Mouse (Mus musculus): ENCODE measurements around the gene Dync1h1. TPM values are rescaled to one million over a fixed set of nuclear protein-coding genes. Genes with fewer than 3 reads are reported as not detected.

The Dync1h1 gene
- polyA plus RNA-seq, 1 experiment: 363 TPM

DNA sequence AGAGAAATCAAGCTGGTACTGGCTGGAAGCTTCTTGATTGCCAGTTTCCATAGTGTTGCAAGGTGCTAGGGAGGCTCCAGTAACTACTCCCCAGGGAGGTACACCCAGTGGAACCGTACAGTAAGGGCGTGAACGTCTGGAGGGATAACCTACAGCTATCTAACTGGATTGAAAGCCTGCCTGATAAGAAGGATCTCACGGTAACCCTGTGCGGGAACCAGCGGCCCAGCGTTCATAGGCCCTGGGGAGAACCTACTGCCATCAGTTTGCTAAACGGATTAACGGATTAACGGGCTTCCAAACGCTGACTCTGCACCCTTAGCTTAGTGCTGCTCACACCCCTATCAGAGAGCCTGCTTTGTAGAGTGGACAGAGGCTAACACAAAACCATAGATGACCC is 37.9 kb upstream of the Dync1h1 start:
- H3K36me3 ChIP-seq (ENCODE audit: control insufficient read depth, insufficient read depth, low read length): peaks cover 58% of the 10 kb centered on the region
- no peaks in the 10 kb centered on the region for H3K27me3 ChIP-seq (ENCODE audit: control insufficient read depth, insufficient read depth, low read length)
- H3K4me3 ChIP-seq (ENCODE audit: low read depth, low read length): no peak overlapping the region
- TF ChIP-seq POLR2A (IDR thresholded peaks at IDR 0.05; ENCODE audit: low read depth, low read length): no peak
- no peak overlapping the region for H3K27ac ChIP-seq (ENCODE audit: insufficient read depth, low read depth, low read length)
- H3K4me1 ChIP-seq (ENCODE audit: control insufficient read depth, insufficient read depth, insufficient read length, low read length): no peaks in the 10 kb centered on the region
- WGBS: 81% methylated on average over 11 of the region's 11 CpGs

GRCm38 (mm10) chr12:110564848-110565247 is 36.4 kb upstream of the Dync1h1 start:
- Histone ChIP-seq H3K36me3 (ENCODE audit: control insufficient read depth, insufficient read depth, low read length) (peaks cover 57% of the 10 kb centered on the region), H3K27me3 (ENCODE audit: control insufficient read depth, insufficient read depth, low read length) (no peaks in the 10 kb centered on the region), H3K4me3 (ENCODE audit: low read depth, low read length) (no peak overlapping the region), H3K27ac (ENCODE audit: insufficient read depth, low read depth, low read length) (no peak overlapping the region), H3K4me1 (ENCODE audit: control insufficient read depth, insufficient read depth, insufficient read length, low read length) (no peaks in the 10 kb centered on the region)
- no peak for TF ChIP-seq POLR2A (IDR thresholded peaks at IDR 0.05; ENCODE audit: low read depth, low read length)
- TF ChIP-seq CTCF (IDR thresholded peaks at IDR 0.05; ENCODE audit: extremely low read depth, insufficient read length, insufficient replicate concordance, low read depth, low read length): no peak
- 94% methylated on average over 11 of the region's 11 CpGs for WGBS

DNA sequence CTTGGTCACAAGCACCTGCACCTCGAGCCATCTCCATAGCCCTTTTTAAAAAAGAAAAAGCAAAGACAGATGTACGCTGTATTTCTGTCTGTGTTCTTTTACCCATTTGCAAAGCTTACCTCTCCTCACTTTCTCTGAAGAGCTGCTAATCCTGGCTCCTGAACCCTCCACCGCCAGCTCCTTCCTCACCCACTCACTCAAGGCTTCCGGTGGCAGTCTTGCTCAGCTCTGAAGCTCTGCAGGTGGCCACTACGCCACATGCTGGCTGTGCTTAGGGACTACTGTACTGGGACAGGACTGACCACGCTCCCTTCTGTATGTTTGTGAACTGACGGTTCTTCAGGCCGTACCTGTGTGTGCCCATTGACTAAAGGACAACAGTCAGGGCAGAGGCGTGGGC is 34.9 kb upstream of the Dync1h1 start:
- Histone ChIP-seq H3K27ac (ENCODE audit: insufficient read depth, low read depth, low read length) (no peak overlapping the region), H3K36me3 (ENCODE audit: control insufficient read depth, insufficient read depth, low read length) (peaks cover 55% of the 10 kb centered on the region), H3K27me3 (ENCODE audit: control insufficient read depth, insufficient read depth, low read length) (no peaks in the 10 kb centered on the region), H3K4me3 (ENCODE audit: low read depth, low read length) (no peak overlapping the region), H3K4me1 (ENCODE audit: control insufficient read depth, insufficient read depth, insufficient read length, low read length) (no peaks in the 10 kb centered on the region)
- TF ChIP-seq CTCF (IDR thresholded peaks at IDR 0.05; ENCODE audit: extremely low read depth, insufficient read length, insufficient replicate concordance, low read depth, low read length) (no peak), POLR2A (IDR thresholded peaks at IDR 0.05; ENCODE audit: low read depth, low read length) (no peak)
- WGBS: 92% methylated on average over 9 of the region's 9 CpGs

DNA sequence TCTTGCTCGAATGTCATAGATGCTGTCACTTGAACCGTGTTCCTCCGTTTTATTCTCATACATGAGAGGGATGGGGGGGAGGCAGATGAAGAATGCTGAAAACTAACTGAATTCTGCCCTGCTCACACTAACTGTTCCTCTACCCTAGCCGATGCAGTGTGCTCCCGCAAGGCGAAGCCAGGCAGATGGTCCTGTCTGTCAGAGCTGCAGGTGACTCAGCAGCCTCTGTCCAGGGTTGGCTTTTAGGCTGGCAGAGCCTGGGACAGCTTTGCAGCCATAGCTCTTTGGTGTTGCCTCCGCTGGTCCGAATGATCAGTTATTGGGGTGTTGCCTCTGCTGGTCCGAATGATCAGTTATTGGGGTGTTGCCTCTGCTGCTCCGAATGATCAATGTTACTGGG is 30.2 kb upstream of the Dync1h1 start:
- H3K27ac ChIP-seq (ENCODE audit: insufficient read depth, low read depth, low read length): no peak overlapping the region
- H3K27me3 ChIP-seq (ENCODE audit: control insufficient read depth, insufficient read depth, low read length): no peaks in the 10 kb centered on the region
- H3K36me3 ChIP-seq (ENCODE audit: control insufficient read depth, insufficient read depth, low read length): peaks cover 47% of the 10 kb centered on the region
- peaks cover 3% of the 10 kb centered on the region; the same call in 1 of the 2 replicates for H3K4me1 ChIP-seq (ENCODE audit: control insufficient read depth, insufficient read depth, insufficient read length, low read length)
- 94% methylated on average over 10 of the region's 10 CpGs for WGBS
- no peak for TF ChIP-seq CTCF (IDR thresholded peaks at IDR 0.05; ENCODE audit: extremely low read depth, insufficient read length, insufficient replicate concordance, low read depth, low read length)
- no peak for TF ChIP-seq POLR2A (IDR thresholded peaks at IDR 0.05; ENCODE audit: low read depth, low read length)
- H3K4me3 ChIP-seq (ENCODE audit: low read depth, low read length): no peak overlapping the region

GRCm38 (mm10) chr12:110572351-110572750 is 28.9 kb upstream of the Dync1h1 start:
- Histone ChIP-seq H3K4me3 (ENCODE audit: low read depth, low read length) (no peak overlapping the region), H3K27me3 (ENCODE audit: control insufficient read depth, insufficient read depth, low read length) (no peaks in the 10 kb centered on the region), H3K36me3 (ENCODE audit: control insufficient read depth, insufficient read depth, low read length) (peaks cover 38% of the 10 kb centered on the region), H3K27ac (ENCODE audit: insufficient read depth, low read depth, low read length) (no peak overlapping the region), H3K4me1 (ENCODE audit: control insufficient read depth, insufficient read depth, insufficient read length, low read length) (peaks cover 3% of the 10 kb centered on the region; the same call in 1 of the 2 replicates)
- WGBS: 95% methylated on average over 4 of the region's 4 CpGs
- no peak for TF ChIP-seq POLR2A (IDR thresholded peaks at IDR 0.05; ENCODE audit: low read depth, low read length)
- TF ChIP-seq CTCF (IDR thresholded peaks at IDR 0.05; ENCODE audit: extremely low read depth, insufficient read length, insufficient replicate concordance, low read depth, low read length): no peak

DNA sequence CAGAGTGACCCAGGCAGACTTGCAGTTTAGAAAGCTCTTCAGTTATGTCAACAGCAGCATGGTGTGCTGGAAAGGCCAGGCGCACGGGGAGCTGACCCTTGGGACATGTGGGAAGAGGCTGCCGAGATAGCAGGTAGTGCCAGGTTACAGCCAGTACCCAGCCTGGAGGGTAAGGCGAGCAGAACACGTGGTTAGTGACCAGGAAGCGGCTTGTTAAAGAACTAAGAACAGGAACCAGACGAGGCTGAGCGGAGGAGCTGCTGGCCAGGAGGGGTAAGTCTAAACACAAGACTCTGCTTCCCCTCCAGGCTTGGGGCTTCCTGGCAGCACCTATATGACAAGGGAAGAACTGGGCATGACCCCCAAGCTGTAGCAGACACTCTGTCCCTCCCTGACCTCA is 27.6 kb upstream of the Dync1h1 start:
- TF ChIP-seq CTCF (IDR thresholded peaks at IDR 0.05; ENCODE audit: extremely low read depth, insufficient read length, insufficient replicate concordance, low read depth, low read length): no peak
- no peak for TF ChIP-seq POLR2A (IDR thresholded peaks at IDR 0.05; ENCODE audit: low read depth, low read length)
- WGBS: 77% methylated on average over 8 of the region's 8 CpGs
- H3K36me3 ChIP-seq (ENCODE audit: control insufficient read depth, insufficient read depth, low read length): peaks cover 27% of the 10 kb centered on the region

DNA sequence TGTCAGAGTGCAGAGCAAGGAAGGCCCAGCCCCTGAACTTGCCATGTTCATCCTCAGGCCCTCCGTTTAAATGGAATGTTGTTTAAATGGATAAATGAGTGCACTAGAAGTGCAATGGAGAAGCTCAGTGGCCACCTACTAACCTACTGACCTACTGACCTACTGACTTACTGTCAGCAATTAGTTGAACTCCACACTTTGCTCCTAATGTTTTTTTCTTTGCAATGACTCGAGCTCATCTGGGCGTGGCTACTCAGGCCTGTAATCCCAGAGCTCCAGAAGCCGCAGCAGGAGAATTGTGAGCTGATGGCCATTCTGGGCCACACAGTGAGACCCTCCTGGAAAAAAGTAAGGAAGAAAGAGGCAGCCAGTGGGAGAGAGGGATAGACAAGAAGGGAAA is 25.3 kb upstream of the Dync1h1 start:
- 64% methylated on average over 4 of the region's 4 CpGs for WGBS
- H3K36me3 ChIP-seq (ENCODE audit: control insufficient read depth, insufficient read depth, low read length): peaks cover 19% of the 10 kb centered on the region

More for the DNA sequence above, 27.6 kb upstream of the Dync1h1 start:
- Histone ChIP-seq H3K27me3 (ENCODE audit: control insufficient read depth, insufficient read depth, low read length) (no peaks in the 10 kb centered on the region), H3K4me1 (ENCODE audit: control insufficient read depth, insufficient read depth, insufficient read length, low read length) (peaks cover 3% of the 10 kb centered on the region; the same call in 1 of the 2 replicates), H3K4me3 (ENCODE audit: low read depth, low read length) (no peak overlapping the region), H3K27ac (ENCODE audit: insufficient read depth, low read depth, low read length) (no peak overlapping the region)

More for the DNA sequence above, 25.3 kb upstream of the Dync1h1 start:
- Histone ChIP-seq H3K4me1 (ENCODE audit: control insufficient read depth, insufficient read depth, insufficient read length, low read length) (peaks cover 3% of the 10 kb centered on the region; the same call in 1 of the 2 replicates), H3K27me3 (ENCODE audit: control insufficient read depth, insufficient read depth, low read length) (no peaks in the 10 kb centered on the region), H3K27ac (ENCODE audit: insufficient read depth, low read depth, low read length) (no peak overlapping the region), H3K4me3 (ENCODE audit: low read depth, low read length) (no peak overlapping the region)
- no peak for TF ChIP-seq CTCF (IDR thresholded peaks at IDR 0.05; ENCODE audit: extremely low read depth, insufficient read length, insufficient replicate concordance, low read depth, low read length)
- TF ChIP-seq POLR2A (IDR thresholded peaks at IDR 0.05; ENCODE audit: low read depth, low read length): no peak
